Mouse (Mus musculus) olfactory bulb, adult 2 months (tissue): Measurements from ENCODE around the gene Cadm1.

Experiments
- CTCF ChIP-seq: fragments of 200-500 bp; IDR thresholded peaks from 2 replicates; pipeline ENCODE4 v1.5.1; 2012; ENCODE audit warnings: low read depth, mild to moderate bottlenecking, low read length, moderate library complexity; ENCODE audit not compliant: insufficient read depth
- POLR2A ChIP-seq: fragments of 200-500 bp; IDR thresholded peaks from 2 replicates; pipeline ENCODE4 v1.6.1; 2012; ENCODE audit warnings: mild to moderate bottlenecking, low read depth, low read length, moderate library complexity; ENCODE audit not compliant: insufficient read depth

GRCm38 (mm10) chr9:47752516-47752915 is 222.5 kb downstream of the Cadm1 start:
- no peak for TF ChIP-seq POLR2A
- TF ChIP-seq CTCF, result no peak
